Mouse (Mus musculus) midbrain, embryonic 13.5 days (tissue): ENCODE measurements at regions not wholly inside any gene's neighbourhood (a gene's known extent, or its start where the extent isn't known, plus 50 kb on each side); places are given as distances from the start of the nearest gene placed in this dataset.

Source experiments
- ATAC-seq: fragments of 200-750 bp; cut with Nextera tagmentation; 2 replicates; pipeline ENCODE4 v1.8.0; 2017; ENCODE audit warnings: mild to moderate bottlenecking, moderate TSS enrichment, moderate library complexity
- H3K27ac ChIP-seq: fragments of 300-500 bp; sonication (generic); 2 replicates; pipeline ENCODE4 v1.5.1; 2015; ENCODE audit warnings: inconsistent platforms, mild to moderate bottlenecking, moderate library complexity
- H3K27me3 ChIP-seq: fragments of 300-500 bp; sonication (generic); 2 replicates; pipeline ENCODE4 v1.6.1; 2015; ENCODE audit warnings: mild to moderate bottlenecking, inconsistent platforms
- H3K36me3 ChIP-seq: fragments of 300-500 bp; sonication (generic); 2 replicates; pipeline ENCODE4 v1.6.1; 2015; ENCODE audit warnings: mild to moderate bottlenecking, inconsistent platforms
- H3K4me1 ChIP-seq: fragments of 300-500 bp; sonication (generic); replicated peaks from 2 replicates; pipeline ENCODE4 v1.6.1; 2015; ENCODE audit warnings: inconsistent platforms
- H3K4me2 ChIP-seq: fragments of 300-500 bp; sonication (generic); replicated peaks from 2 replicates; pipeline ENCODE4 v1.6.1; 2015; ENCODE audit warnings: moderate library complexity, mild to moderate bottlenecking, inconsistent platforms
- H3K4me3 ChIP-seq: fragments of 300-500 bp; sonication (generic); replicated peaks from 2 replicates; pipeline ENCODE4 v1.5.1; 2015; ENCODE audit warnings: mild to moderate bottlenecking, inconsistent platforms
- H3K9ac ChIP-seq: fragments of 300-500 bp; sonication (generic); replicated peaks from 2 replicates; pipeline ENCODE4 v1.6.1; 2015; ENCODE audit warnings: mild to moderate bottlenecking, inconsistent platforms
- H3K9me3 ChIP-seq: fragments of 300-500 bp; sonication (generic); 2 replicates; pipeline ENCODE4 v1.6.1; 2016; ENCODE audit warnings: mild to moderate bottlenecking, inconsistent platforms
- WGBS: fragments of 180-500 bp; shearing (Covaris S2); methylation state at CpG from one replicate; pipeline ENCODE4 v1.1.7; 2015; 5-methylcytosine and 5-hydroxymethylcytosine counted together

DNA sequence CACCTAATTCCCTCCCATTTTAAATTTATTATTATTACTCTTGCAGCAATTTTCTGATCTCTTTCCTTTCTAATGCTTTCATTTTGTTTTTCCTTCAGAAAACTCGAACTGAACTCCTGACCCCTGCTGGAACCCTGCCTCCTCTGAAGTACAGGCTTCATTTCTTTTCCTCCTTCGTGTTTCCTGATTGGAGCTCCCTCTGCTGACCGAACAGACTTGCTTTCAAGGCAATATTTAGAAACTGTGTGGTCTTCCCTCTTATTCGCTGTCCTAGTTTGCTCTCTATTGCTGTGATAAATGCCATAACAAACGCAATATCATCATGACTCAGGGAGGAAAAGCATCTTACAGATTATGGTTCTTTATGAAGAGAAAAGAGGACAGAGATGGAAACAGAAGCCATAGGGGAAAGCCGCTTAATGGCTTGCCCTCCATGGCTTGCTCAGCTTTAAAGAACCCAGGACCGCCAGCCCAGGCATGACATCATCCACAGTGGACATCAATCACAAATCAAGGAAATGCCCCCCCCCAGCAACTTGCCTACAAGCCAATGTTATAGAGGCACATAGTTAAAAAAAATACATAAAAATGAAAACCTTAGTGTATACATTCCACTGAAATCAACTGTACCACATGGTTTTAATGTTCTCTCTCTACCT lies 104.5 kb downstream of the Rbm43 start:
- ATAC-seq = peak; percentile 31; the same call in 1 of the 2 replicates
- WGBS = 43% methylated on average over 7 of the region's 7 CpGs

GRCm38 (mm10) chr2:51830965-51831720 lies 103.8 kb downstream of the Rbm43 start:
- Histone ChIP-seq H3K4me1 (peaks cover 25% of the 10 kb centered on the region), H3K27me3 (no peaks in the 10 kb centered on the region), H3K9ac (no peak overlapping the region), H3K27ac (peak overlapping the region; percentile 76), H3K4me2 (no peak overlapping the region), H3K9me3 (no peaks in the 10 kb centered on the region), H3K4me3 (no peak overlapping the region), H3K36me3 (no peaks in the 10 kb centered on the region)
- ATAC-seq = peak; percentile 87
- WGBS = 29% methylated on average over 9 of the region's 9 CpGs

More for the DNA sequence above, 104.5 kb downstream of the Rbm43 start:
- no peaks in the 10 kb centered on the region for H3K27me3 ChIP-seq
- H3K27ac ChIP-seq = peak overlapping the region; percentile 76
- no peak overlapping the region for H3K9ac ChIP-seq
- peaks cover 25% of the 10 kb centered on the region for H3K4me1 ChIP-seq
- H3K9me3 ChIP-seq = no peaks in the 10 kb centered on the region
- no peak overlapping the region for H3K4me3 ChIP-seq
- H3K4me2 ChIP-seq = no peak overlapping the region
- H3K36me3 ChIP-seq = no peaks in the 10 kb centered on the region

- 71% methylated on average over 5 of the region's 5 CpGs for WGBS
- Histone ChIP-seq H3K9ac (no peak overlapping the region), H3K36me3 (no peaks in the 10 kb centered on the region), H3K4me2 (no peak overlapping the region), H3K27me3 (no peaks in the 10 kb centered on the region), H3K27ac (no peak overlapping the region), H3K4me1 (no peaks in the 10 kb centered on the region), H3K9me3 (no peaks in the 10 kb centered on the region), H3K4me3 (no peak overlapping the region)
- no peak for ATAC-seq
Observed at GRCm38 (mm10) chr2:51837864-51838263, 97.1 kb downstream of the Rbm43 start.

DNA sequence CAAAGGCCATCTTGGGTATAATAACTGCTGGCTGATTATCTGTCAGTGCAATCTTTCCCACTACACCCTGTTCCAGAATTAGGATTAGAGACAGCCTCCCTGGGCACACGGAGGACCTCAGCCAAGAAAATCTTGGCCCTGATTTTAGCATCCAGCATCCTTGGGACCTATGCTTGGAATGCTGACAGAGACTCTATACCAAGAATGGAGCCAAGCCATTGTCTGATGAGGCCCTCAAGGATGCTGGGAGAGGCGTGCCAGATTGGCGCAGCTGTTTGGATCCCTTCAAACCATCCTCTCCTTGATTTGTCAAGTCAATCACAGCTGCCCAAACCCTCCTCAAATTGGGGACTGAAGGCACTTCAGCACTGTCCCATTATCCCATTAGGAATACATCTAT lies 94.2 kb downstream of the Rbm43 start:
- H3K36me3 ChIP-seq = no peaks in the 10 kb centered on the region
- H3K4me2 ChIP-seq = no peak overlapping the region
- no peak overlapping the region for H3K4me3 ChIP-seq
- ATAC-seq = no peak
- WGBS = 86% methylated on average over 3 of the region's 3 CpGs
- H3K27me3 ChIP-seq = no peaks in the 10 kb centered on the region
- H3K9ac ChIP-seq = no peak overlapping the region
- no peaks in the 10 kb centered on the region for H3K4me1 ChIP-seq
- H3K27ac ChIP-seq = no peak overlapping the region
- H3K9me3 ChIP-seq = no peaks in the 10 kb centered on the region

DNA sequence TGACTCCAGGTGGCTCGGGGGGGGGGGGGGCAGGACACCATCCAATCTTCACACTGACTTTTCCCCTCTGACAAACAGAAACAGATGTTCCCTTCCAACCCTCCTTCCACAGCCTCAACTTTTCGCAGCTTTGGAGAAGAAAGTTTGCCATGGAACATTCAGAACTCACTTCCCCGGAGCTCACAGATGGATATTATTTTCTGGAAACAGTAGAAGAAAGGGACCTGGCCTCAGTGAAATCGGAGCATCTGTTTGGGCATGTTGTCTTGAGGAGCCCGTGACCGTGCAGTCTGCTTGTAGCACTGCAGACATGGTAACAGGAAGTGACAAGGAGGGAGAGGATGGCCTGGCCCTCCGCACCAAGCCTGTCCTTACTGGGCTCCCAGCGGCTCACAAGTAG lies 90.1 kb downstream of the Rbm43 start:
- 83% methylated on average over 8 of the region's 8 CpGs for WGBS

GRCm38 (mm10) chr2:51847556-51847955 lies 87.4 kb downstream of the Rbm43 start:
- H3K36me3 ChIP-seq = no peaks in the 10 kb centered on the region
- ATAC-seq = peak; percentile 56; the same call in 1 of the 2 replicates
- H3K9me3 ChIP-seq = no peaks in the 10 kb centered on the region
- H3K4me2 ChIP-seq = no peak overlapping the region
- H3K27me3 ChIP-seq = no peaks in the 10 kb centered on the region
- H3K27ac ChIP-seq = peak overlapping the region; percentile 67
- H3K4me3 ChIP-seq = no peak overlapping the region
- peaks cover 23% of the 10 kb centered on the region for H3K4me1 ChIP-seq
- no peak overlapping the region; the same call in 1 of the 2 replicates for H3K9ac ChIP-seq
- 53% methylated on average over 4 of the region's 4 CpGs for WGBS

More for the DNA sequence above, 90.1 kb downstream of the Rbm43 start:
- no peaks in the 10 kb centered on the region for H3K27me3 ChIP-seq
- no peak overlapping the region for H3K4me2 ChIP-seq
- no peak overlapping the region for H3K27ac ChIP-seq
- no peak for ATAC-seq
- H3K4me1 ChIP-seq = peaks cover 23% of the 10 kb centered on the region
- H3K36me3 ChIP-seq = no peaks in the 10 kb centered on the region
- no peaks in the 10 kb centered on the region for H3K9me3 ChIP-seq
- no peak overlapping the region for H3K9ac ChIP-seq
- no peak overlapping the region for H3K4me3 ChIP-seq

- 63% methylated on average over 6 of the region's 6 CpGs for WGBS
- no peak overlapping the region for H3K4me3 ChIP-seq
- no peak overlapping the region for H3K9ac ChIP-seq
- H3K4me2 ChIP-seq = no peak overlapping the region
- peak overlapping the region; percentile 67 for H3K27ac ChIP-seq
- H3K36me3 ChIP-seq = no peaks in the 10 kb centered on the region
- ATAC-seq = no peak
- no peaks in the 10 kb centered on the region for H3K9me3 ChIP-seq
- peaks cover 23% of the 10 kb centered on the region for H3K4me1 ChIP-seq
- no peaks in the 10 kb centered on the region for H3K27me3 ChIP-seq
Observed at GRCm38 (mm10) chr2:51847964-51848363, 87.0 kb downstream of the Rbm43 start.

GRCm38 (mm10) chr2:51848491-51848890 lies 86.5 kb downstream of the Rbm43 start:
- H3K27me3 ChIP-seq = no peaks in the 10 kb centered on the region
- 0 out of 2 replicates have a peak, but pooled peaks have one; percentile 43 for ATAC-seq
- WGBS = 53% methylated on average over 2 of the region's 2 CpGs
- peaks cover 23% of the 10 kb centered on the region for H3K4me1 ChIP-seq
- no peak overlapping the region for H3K4me2 ChIP-seq
- no peak overlapping the region for H3K9ac ChIP-seq
- no peaks in the 10 kb centered on the region for H3K9me3 ChIP-seq
- H3K36me3 ChIP-seq = no peaks in the 10 kb centered on the region
- H3K27ac ChIP-seq = no peak overlapping the region
- H3K4me3 ChIP-seq = no peak overlapping the region

DNA sequence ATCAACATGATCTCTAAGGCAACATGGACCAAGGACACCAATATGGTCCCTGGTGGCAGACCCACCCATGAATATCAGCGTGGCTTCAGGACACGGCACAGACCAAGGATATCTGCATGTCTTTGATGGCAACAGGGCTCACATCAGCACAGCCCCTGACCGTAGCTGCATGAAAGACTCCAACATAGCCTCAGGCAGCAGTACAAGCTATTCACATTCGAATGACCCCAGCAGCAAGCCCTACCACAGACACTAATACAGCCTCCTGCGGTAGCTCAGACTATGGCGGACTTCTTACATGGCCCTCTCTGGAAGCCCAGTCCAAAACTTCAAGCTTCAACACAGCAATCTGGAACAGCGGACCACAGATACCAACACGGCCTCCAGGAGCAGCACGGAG lies 84.4 kb downstream of the Rbm43 start:
- Histone ChIP-seq H3K4me3 (no peak overlapping the region), H3K27ac (no peak overlapping the region), H3K4me1 (peaks cover 25% of the 10 kb centered on the region), H3K36me3 (no peaks in the 10 kb centered on the region), H3K27me3 (no peaks in the 10 kb centered on the region), H3K9me3 (no peaks in the 10 kb centered on the region), H3K4me2 (no peak overlapping the region), H3K9ac (no peak overlapping the region)
- no peak for ATAC-seq
- 90% methylated on average over 9 of the region's 9 CpGs for WGBS

DNA sequence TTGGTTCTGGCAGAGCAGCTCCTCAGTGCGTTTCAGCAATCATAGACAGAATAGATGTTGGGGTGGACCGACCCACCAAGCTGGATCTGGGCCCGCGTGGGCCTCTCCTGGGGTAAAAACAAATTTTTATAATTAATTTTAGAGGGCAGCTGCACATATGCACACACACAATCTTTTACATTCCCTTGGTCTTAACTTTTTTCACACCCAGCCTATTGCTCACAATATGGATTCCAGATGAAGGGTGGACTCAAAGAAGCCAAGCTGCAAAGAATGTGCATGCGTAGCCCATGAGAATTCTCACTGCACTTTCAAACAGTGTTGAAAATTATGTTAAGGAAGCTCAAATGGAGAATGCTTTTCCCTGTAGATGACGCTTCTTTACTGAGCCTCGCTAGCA lies 83.3 kb downstream of the Rbm43 start:
- ATAC-seq = no peak
- Histone ChIP-seq H3K9ac (no peak overlapping the region), H3K9me3 (no peaks in the 10 kb centered on the region), H3K36me3 (no peaks in the 10 kb centered on the region), H3K4me3 (no peak overlapping the region), H3K27me3 (no peaks in the 10 kb centered on the region), H3K27ac (no peak overlapping the region), H3K4me1 (peaks cover 22% of the 10 kb centered on the region), H3K4me2 (no peak overlapping the region)
- 94% methylated on average over 7 of the region's 7 CpGs for WGBS

GRCm38 (mm10) chr2:51857226-51857625 lies 77.7 kb downstream of the Rbm43 start:
- no peak for ATAC-seq
- H3K27me3 ChIP-seq = no peaks in the 10 kb centered on the region
- no peaks in the 10 kb centered on the region for H3K36me3 ChIP-seq
- no peaks in the 10 kb centered on the region for H3K9me3 ChIP-seq
- H3K9ac ChIP-seq = no peak overlapping the region
- no peak overlapping the region for H3K4me2 ChIP-seq
- no peak overlapping the region for H3K27ac ChIP-seq
- H3K4me1 ChIP-seq = 0 out of 2 replicates have a peak, but pooled peaks cover 5% of the 10 kb centered on the region
- H3K4me3 ChIP-seq = no peak overlapping the region

GRCm38 (mm10) chr2:51866045-51866444 lies 68.9 kb downstream of the Rbm43 start:
- Histone ChIP-seq H3K27ac (no peak overlapping the region), H3K27me3 (no peaks in the 10 kb centered on the region), H3K36me3 (no peaks in the 10 kb centered on the region), H3K4me1 (no peaks in the 10 kb centered on the region), H3K9me3 (no peaks in the 10 kb centered on the region), H3K9ac (no peak overlapping the region), H3K4me2 (no peak overlapping the region), H3K4me3 (no peak overlapping the region)
- 91% methylated on average over 5 of the region's 5 CpGs for WGBS
- no peak for ATAC-seq
